Mouse (Mus musculus) testis, adult 2 months (tissue): ENCODE data around the gene Emd. TPM values are rescaled to one million over a fixed set of nuclear protein-coding genes. Genes with fewer than 3 reads are reported as not detected.
"Not testable (repeated sequence)": the region's sequence is repeated elsewhere in the genome, so short reads cannot be mapped to it uniquely, and the experiment has no call there.

Experiments
- H3K27ac ChIP-seq: fragments of 200-500 bp; 2 replicates; pipeline ENCODE4 v1.5.1; 2012; ENCODE audit warnings: low read depth, low read length; ENCODE audit not compliant: control insufficient read depth, insufficient read depth
- H3K27me3 ChIP-seq: fragments of 200-500 bp; 2 replicates; pipeline ENCODE4 v1.6.1; 2012; ENCODE audit warnings: mild to moderate bottlenecking, low read length, moderate library complexity; ENCODE audit not compliant: control insufficient read depth, insufficient read depth
- H3K36me3 ChIP-seq: fragments of 200-500 bp; 2 replicates; pipeline ENCODE4 v1.6.1; 2012; ENCODE audit warnings: mild to moderate bottlenecking, low read length; ENCODE audit not compliant: control insufficient read depth, insufficient read depth
- H3K4me1 ChIP-seq: fragments of 200-500 bp; 2 replicates; pipeline ENCODE4 v1.6.1; 2012; ENCODE audit warnings: low read length; ENCODE audit not compliant: control insufficient read depth, insufficient read depth
- H3K4me3 ChIP-seq: fragments of 200-500 bp; 2 replicates; pipeline ENCODE4 v1.5.1; 2012; ENCODE audit warnings: low read depth, mild to moderate bottlenecking, low read length, moderate library complexity, mixed read lengths; ENCODE audit not compliant: control insufficient read depth
- CTCF ChIP-seq: fragments of 200-500 bp; IDR thresholded peaks from 2 replicates; pipeline ENCODE4 v1.5.1; 2012; ENCODE audit warnings: low read depth, mild to moderate bottlenecking, inconsistent platforms, low read length, moderate library complexity; ENCODE audit not compliant: control insufficient read depth, insufficient read depth, insufficient replicate concordance
- POLR2A ChIP-seq: fragments of 200-500 bp; IDR thresholded peaks from 2 replicates; pipeline ENCODE4 v1.6.1; 2012; ENCODE audit warnings: low read depth, mild to moderate bottlenecking, inconsistent platforms, low read length, moderate library complexity; ENCODE audit not compliant: control insufficient read depth
- polyA plus RNA-seq: library from polyadenylated mRNA; depleted of rRNA; stranded (reverse); fragments of >200 nt; gene quantifications from 2 replicates; pipeline ENCODE4 v1.2.3, GENCODE M21; 2012; rRNA removed

The Emd gene
- 29.9 and 33.6 TPM in 2 replicates for polyA plus RNA-seq

GRCm38 (mm10) chrX:74254153-74254887 lies at the start of gene Emd:
TSS of gene Emd (plus strand) at chrX:74254687.
- Histone ChIP-seq H3K27ac (peak within 1 kb of the TSS; percentile 95), H3K36me3 (no peaks in the 10 kb centered on the region), H3K4me3 (peak within 1 kb of the TSS; percentile 95), H3K4me1 (peaks cover 2% of the 10 kb centered on the region; the same call in 1 of the 2 replicates), H3K27me3 (no peaks in the 10 kb centered on the region)
- TF ChIP-seq POLR2A (peak; percentile 73), CTCF (no peak)

GRCm38 (mm10) chrX:74218496-74218895 lies 36.0 kb upstream of the Emd start:
- Histone ChIP-seq H3K4me3 (no peak overlapping the region), H3K4me1 (no peaks in the 10 kb centered on the region), H3K27ac (no peak overlapping the region), H3K27me3 (no peaks in the 10 kb centered on the region), H3K36me3 (no peaks in the 10 kb centered on the region)
- no peak for TF ChIP-seq CTCF
- TF ChIP-seq POLR2A: no peak

- H3K27me3 ChIP-seq: no peaks in the 10 kb centered on the region
- no peak overlapping the region for H3K27ac ChIP-seq
- H3K4me1 ChIP-seq: no peaks in the 10 kb centered on the region
- H3K4me3 ChIP-seq: no peak overlapping the region
- H3K36me3 ChIP-seq: no peaks in the 10 kb centered on the region
- no peak for TF ChIP-seq POLR2A
- TF ChIP-seq CTCF: no peak
Observed at GRCm38 (mm10) chrX:74219449-74219848, 35.0 kb upstream of the Emd start.

GRCm38 (mm10) chrX:74220099-74220498 lies 34.4 kb upstream of the Emd start:
- not testable (repeated sequence) for H3K4me3 ChIP-seq, H3K36me3 ChIP-seq, H3K27me3 ChIP-seq, H3K27ac ChIP-seq, H3K4me1 ChIP-seq

- Histone ChIP-seq H3K27ac (no peak overlapping the region), H3K36me3 (no peaks in the 10 kb centered on the region), H3K4me3 (no peak overlapping the region), H3K4me1 (no peaks in the 10 kb centered on the region), H3K27me3 (no peaks in the 10 kb centered on the region)
- TF ChIP-seq POLR2A (no peak), CTCF (no peak)
Observed at GRCm38 (mm10) chrX:74230038-74230437, 24.4 kb upstream of the Emd start.

GRCm38 (mm10) chrX:74233196-74233595 lies 21.3 kb upstream of the Emd start:
- TF ChIP-seq CTCF: no peak
- TF ChIP-seq POLR2A: no peak
- no peak overlapping the region for H3K4me3 ChIP-seq
- no peaks in the 10 kb centered on the region for H3K27me3 ChIP-seq
- no peaks in the 10 kb centered on the region for H3K36me3 ChIP-seq
- no peak overlapping the region for H3K27ac ChIP-seq
- H3K4me1 ChIP-seq: no peaks in the 10 kb centered on the region

GRCm38 (mm10) chrX:74240332-74240731 lies 14.2 kb upstream of the Emd start:
- H3K27me3 ChIP-seq: no peaks in the 10 kb centered on the region
- no peak overlapping the region for H3K4me3 ChIP-seq
- TF ChIP-seq POLR2A: no peak
- no peak for TF ChIP-seq CTCF
- H3K4me1 ChIP-seq: 0 out of 2 replicates have a peak, but pooled peaks cover 2% of the 10 kb centered on the region
- H3K36me3 ChIP-seq: no peaks in the 10 kb centered on the region
- no peak overlapping the region for H3K27ac ChIP-seq
